Mouse (Mus musculus) frontal cortex, postnatal 14 days (tissue): ENCODE data around the gene Rpl18a.

Source experiments
- DNase-seq, 2 experiments: peaks; one replicate each; pipeline ENCODE4 v3.0.0; 2022; ENCODE audit warnings: low spot score in 2 of 2

Gene Rpl18a

GRCm38 (mm10) chr8:70897021-70897680 lies at the start of gene Rpl18a:
Gene Rpl18a, minus strand, starts transcription at chr8:70897412.
- DNase-seq: peak; percentile 93 to 97

- DNase-seq: no peak
Measured at GRCm38 (mm10) chr8:70943187-70943586, 46.0 kb upstream of the Rpl18a start.

- DNase-seq: no peak
Measured at GRCm38 (mm10) chr8:70941478-70941877, 44.3 kb upstream of the Rpl18a start.

- no peak for DNase-seq
Measured at GRCm38 (mm10) chr8:70937200-70937599, 40.0 kb upstream of the Rpl18a start.

- DNase-seq: no peak
Measured at GRCm38 (mm10) chr8:70934786-70935185, 37.6 kb upstream of the Rpl18a start.

GRCm38 (mm10) chr8:70933036-70933435 lies 35.8 kb upstream of the Rpl18a start:
- no peak for DNase-seq

GRCm38 (mm10) chr8:70931731-70932130 lies 34.5 kb upstream of the Rpl18a start:
- no peak for DNase-seq

GRCm38 (mm10) chr8:70928778-70929322 lies 31.6 kb upstream of the Rpl18a start:
- DNase-seq: no peak

- DNase-seq: no peak
Measured at GRCm38 (mm10) chr8:70928096-70928495, 30.9 kb upstream of the Rpl18a start.

GRCm38 (mm10) chr8:70926396-70926795 lies 29.2 kb upstream of the Rpl18a start:
- no peak for DNase-seq

GRCm38 (mm10) chr8:70925754-70926153 lies 28.5 kb upstream of the Rpl18a start:
- peak in 1 of 2 experiments; percentile 1 for DNase-seq

- peak in 1 of 2 experiments; percentile 1 for DNase-seq
Measured at GRCm38 (mm10) chr8:70924151-70924550, 26.9 kb upstream of the Rpl18a start.

GRCm38 (mm10) chr8:70920049-70920922 lies 23.1 kb upstream of the Rpl18a start:
- DNase-seq: no peak

GRCm38 (mm10) chr8:70914704-70915103 lies 17.5 kb upstream of the Rpl18a start:
- no peak for DNase-seq

- no peak for DNase-seq
Measured at GRCm38 (mm10) chr8:70913523-70913922, 16.3 kb upstream of the Rpl18a start.

- no peak for DNase-seq
Measured at GRCm38 (mm10) chr8:70912955-70913354, 15.7 kb upstream of the Rpl18a start.

GRCm38 (mm10) chr8:70911596-70911995 lies 14.4 kb upstream of the Rpl18a start:
- no peak for DNase-seq

- no peak for DNase-seq
Measured at GRCm38 (mm10) chr8:70907518-70907917, 10.3 kb upstream of the Rpl18a start.

- DNase-seq: peak; percentile 73 to 80
Measured at GRCm38 (mm10) chr8:70905831-70906736, 8.9 kb upstream of the Rpl18a start, which contains the start of gene Map1s. Gene Map1s, plus strand, starts transcription at chr8:70905932.

- DNase-seq: no peak
Measured at GRCm38 (mm10) chr8:70905463-70905830, 8.2 kb upstream of the Rpl18a start.

GRCm38 (mm10) chr8:70904532-70904931 lies 7.3 kb upstream of the Rpl18a start:
- no peak for DNase-seq

GRCm38 (mm10) chr8:70903582-70903981 lies 6.4 kb upstream of the Rpl18a start:
- DNase-seq: no peak
